Mouse (Mus musculus): Measurements from ENCODE around the gene Msh2. TPM values are rescaled to one million over a fixed set of nuclear protein-coding genes. Genes with fewer than 3 reads are reported as not detected.

Msh2 gene
- 10 to 100 TPM; 61.1 to 62.6 TPM for total RNA-seq (2023)

DNA sequence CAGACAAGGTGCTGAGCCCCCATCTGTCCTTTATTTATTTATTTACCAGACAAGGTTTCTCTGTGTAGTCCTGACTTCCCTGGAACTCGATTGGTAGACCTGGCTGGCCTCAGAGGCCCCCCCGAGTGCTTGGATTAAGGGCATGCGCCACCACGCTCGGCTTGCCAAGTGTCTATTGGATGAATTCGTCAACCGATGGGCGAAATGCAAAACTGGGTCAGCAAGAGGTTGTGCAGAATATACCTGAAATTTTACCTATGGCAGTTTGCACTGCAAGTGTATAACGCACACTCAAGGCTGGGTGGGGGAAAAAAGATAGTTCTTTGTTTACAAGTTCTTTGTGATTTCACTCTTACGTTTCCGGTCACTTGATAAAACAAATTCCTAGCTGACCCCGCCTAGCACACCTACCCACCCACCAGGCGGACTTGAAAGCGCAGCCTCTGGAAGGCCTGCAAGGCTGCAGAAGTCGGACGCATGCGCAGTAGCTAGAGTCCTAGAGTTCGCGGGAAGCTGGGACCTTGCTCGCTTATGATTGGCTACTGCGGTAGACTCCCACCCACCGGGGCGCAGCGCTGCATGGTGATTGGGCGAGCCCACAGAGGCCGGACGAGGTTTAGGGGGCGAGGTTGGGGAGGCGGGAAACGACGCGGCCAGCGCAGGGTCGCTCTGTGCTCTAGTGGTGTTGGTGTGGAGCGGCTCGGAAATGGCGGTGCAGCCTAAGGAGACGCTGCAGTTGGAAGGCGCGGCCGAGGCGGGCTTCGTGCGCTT, at the start of gene Msh2:
Gene Msh2, plus strand, starts transcription at position 441 of the 771 bp plus-strand sequence.

Other genes with a start within 250 kb of the Msh2 start
- gene Stpg4, start 244.6 kb upstream of the Msh2 start, total RNA-seq (2023): 1 to 10 TPM in 1 of 2 experiments, not detected in 1; 1.5 TPM
- 100 to 1,000 TPM; 287 to 293 TPM for gene Calm2, start 225.4 kb upstream of the Msh2 start, total RNA-seq (2023)
- gene Epcam, start 36.4 kb upstream of the Msh2 start, total RNA-seq (2023): 1 to 10 TPM in 1 of 2 experiments, under 1 TPM in 1; 0.52 to 2.3 TPM
- gene Kcnk12, start 125.7 kb downstream of the Msh2 start, total RNA-seq (2023): not detected
- gene Rpl36-ps4, start 248.6 kb downstream of the Msh2 start, total RNA-seq (2023): not detected